Mouse (Mus musculus) heart, adult 2 months (tissue): ENCODE results near the gene Vdac1.

Source experiments
- CTCF ChIP-seq: fragments of 200-600 bp; IDR thresholded peaks from 2 replicates; pipeline ENCODE4 v1.8.1; 2022; ENCODE audit warnings: antibody characterized with exemption, mild to moderate bottlenecking, moderate library complexity
- EP300 ChIP-seq: fragments of 200-500 bp; IDR thresholded peaks from 2 replicates; pipeline ENCODE4 v1.6.1; 2011; ENCODE audit warnings: low read depth, low read length, control low read depth; ENCODE audit not compliant: insufficient read depth

DNA sequence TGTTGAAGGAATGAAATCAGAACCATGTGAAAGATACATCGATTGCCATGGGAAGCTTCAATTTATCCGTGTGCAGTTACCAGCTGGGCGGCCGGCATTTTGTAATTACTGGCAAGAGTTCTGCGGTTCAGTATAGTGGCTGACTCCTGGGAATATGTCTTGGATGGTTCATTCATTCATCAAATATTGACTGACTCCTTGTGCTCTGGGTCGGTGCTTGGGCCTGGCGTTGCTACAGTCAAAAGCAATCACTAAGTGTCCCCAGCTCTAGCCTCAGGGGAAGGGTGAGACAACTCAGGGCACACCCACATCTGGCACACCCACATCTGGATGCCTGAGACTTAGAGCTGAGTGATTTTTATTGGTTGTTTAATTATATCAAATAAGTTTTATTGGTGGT lies 13.2 kb downstream of the Vdac1 start:
- no peak for TF ChIP-seq CTCF
- TF ChIP-seq EP300: no peak
